ENCODE assay signal across 21 mouse cellular contexts in the genomic region with DNA sequence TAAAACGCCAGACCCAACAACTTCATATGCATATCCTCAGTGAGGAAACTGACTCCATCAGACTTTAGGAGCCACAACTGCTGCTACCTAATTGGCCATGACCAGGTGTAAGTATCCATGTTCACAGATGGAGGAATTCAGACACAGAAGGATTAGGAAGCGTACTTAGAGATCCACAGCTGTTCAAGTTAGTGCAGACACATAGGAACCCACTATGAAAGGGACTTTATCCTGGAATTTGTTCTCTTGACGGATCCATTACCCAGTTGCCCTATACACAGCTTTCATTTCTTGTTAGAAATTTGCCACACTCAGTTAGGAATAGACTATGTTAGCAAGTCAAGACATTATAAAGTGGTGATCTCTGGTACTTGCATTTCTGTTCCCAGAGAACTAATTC.
"Had no signal": no experiment of that assay in that cellular context is flagged by ENCODE, and none has a peak within 500 bp of the region (broad histone marks: within the 10 kb centered on the region; RNA-seq: fewer than 3 reads in every experiment).

No protein-coding gene starts in this region.

- H3K9ac ChIP-seq: liver, postnatal 0 days; lung, embryonic 15.5 days; midbrain, embryonic 12.5 days; neural tube, embryonic 13.5 days; neural tube, embryonic 15.5 days had no signal

- ATAC-seq: liver, postnatal 0 days; lung, postnatal 0 days; midbrain, embryonic 16.5 days had no signal

- H3K36me3 ChIP-seq: lung, embryonic 15.5 days; midbrain, embryonic 10.5 days; midbrain, embryonic 12.5 days; neural tube, embryonic 13.5 days; neural tube, embryonic 15.5 days had no signal

- H3K4me3 ChIP-seq: lung, embryonic 15.5 days; midbrain, embryonic 10.5 days; midbrain, embryonic 12.5 days; myocyte; neural tube, embryonic 13.5 days; neural tube, embryonic 15.5 days had no signal

- H3K27ac ChIP-seq: lung, embryonic 15.5 days; midbrain, embryonic 10.5 days; midbrain, embryonic 12.5 days; neural tube, embryonic 13.5 days; neural tube, embryonic 15.5 days had no signal

- DNase-seq: liver, postnatal 0 days; lung, adult 2 months; lung, postnatal 14 days; lung, postnatal 36 days; midbrain, embryonic 14.5 days; retina, postnatal 1 day; right cerebral cortex, adult 18-20 months; right cerebral cortex, postnatal 25 days; right cerebral cortex, postnatal 4 days; spleen, adult 18-20 months; thymus, adult 18-20 months; thymus, postnatal 14 days; thymus, postnatal 36 days had no signal

- H3K4me2 ChIP-seq: lung, embryonic 15.5 days; midbrain, embryonic 12.5 days; neural tube, embryonic 13.5 days; neural tube, embryonic 15.5 days had no signal

- H3K4me1 ChIP-seq: lung, embryonic 15.5 days; midbrain, embryonic 10.5 days; midbrain, embryonic 12.5 days; neural tube, embryonic 13.5 days; neural tube, embryonic 15.5 days had no signal

- H3K9me3 ChIP-seq: lung, embryonic 15.5 days; midbrain, embryonic 10.5 days; midbrain, embryonic 12.5 days; neural tube, embryonic 13.5 days; neural tube, embryonic 15.5 days had no signal

- H3K27me3 ChIP-seq: lung, embryonic 15.5 days; midbrain, embryonic 12.5 days; neural tube, embryonic 13.5 days; neural tube, embryonic 15.5 days had no signal
